Mouse (Mus musculus): ENCODE data around the gene Lcn4.

Gene Lcn4

DNA sequence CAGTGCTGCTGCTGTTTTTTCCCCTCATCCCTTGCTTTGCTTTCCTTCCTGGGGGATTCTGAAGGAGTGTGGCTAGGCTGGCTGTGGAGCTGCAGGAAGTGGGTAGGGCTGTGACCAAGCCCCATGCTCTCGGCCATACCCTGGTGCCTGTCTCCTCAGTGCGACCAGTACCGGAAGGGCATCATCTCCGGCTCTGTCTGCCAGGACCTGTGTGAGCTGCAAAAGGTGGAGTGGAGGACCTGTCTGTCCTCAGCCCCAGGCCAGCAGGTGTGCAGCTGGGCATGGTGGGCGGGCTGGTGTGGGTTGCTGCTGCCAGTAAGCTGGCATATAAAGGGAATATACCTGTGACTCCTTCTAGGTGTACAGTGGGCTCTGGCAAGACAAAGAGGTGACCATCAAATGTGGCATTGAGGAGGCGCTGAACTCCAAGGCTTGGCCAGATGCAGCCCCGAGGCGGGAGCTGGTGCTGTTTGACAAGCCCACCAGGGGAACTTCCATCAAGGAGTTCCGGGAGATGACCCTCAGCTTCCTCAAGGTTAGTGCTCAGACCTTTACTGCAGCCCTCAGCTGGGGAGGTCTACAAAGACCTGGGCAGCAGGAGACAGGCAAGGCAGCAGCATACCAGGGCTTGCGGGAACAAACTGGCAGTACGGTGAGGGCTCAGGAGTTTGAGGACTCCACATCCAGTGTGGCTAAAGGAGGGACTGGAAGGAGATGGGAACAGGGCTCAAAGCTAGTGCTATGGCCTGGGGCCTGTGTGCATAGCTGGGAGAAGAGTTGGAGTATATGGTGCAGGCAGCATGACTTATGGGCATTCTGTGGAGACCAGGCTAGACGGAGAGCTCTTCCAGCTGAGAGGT, 36.2 kb downstream of the Lcn4 start:
- peak; percentile 17 for DNase-seq

DNA sequence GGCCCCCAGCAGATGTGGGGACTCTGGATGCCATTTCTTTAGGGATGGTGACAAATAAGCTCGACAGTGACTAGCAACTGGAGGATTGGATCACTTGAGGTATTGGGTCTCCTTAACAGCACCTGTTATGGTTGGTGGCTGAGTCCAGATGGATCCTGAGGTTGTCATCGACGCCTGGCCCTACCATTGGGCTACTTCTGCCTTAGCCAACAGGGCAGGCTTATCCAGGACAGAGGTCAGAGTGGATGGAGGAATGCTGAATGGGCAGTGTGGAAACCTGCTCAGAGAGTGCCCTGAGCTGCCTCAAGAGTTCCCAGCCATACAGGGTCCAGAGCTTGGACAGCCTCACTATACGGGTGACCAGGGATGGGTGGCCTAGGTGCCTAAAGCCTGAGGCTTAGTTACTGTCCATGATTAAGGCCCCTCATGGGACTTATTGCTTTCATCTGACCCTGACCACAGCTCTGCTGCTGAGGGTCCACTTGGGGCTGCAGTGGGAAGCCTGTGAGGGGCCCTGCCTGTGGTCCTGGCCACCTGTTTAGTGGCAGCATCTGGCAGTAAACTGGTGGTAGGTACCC, 37.0 kb downstream of the Lcn4 start:
- no peak for DNase-seq

DNA sequence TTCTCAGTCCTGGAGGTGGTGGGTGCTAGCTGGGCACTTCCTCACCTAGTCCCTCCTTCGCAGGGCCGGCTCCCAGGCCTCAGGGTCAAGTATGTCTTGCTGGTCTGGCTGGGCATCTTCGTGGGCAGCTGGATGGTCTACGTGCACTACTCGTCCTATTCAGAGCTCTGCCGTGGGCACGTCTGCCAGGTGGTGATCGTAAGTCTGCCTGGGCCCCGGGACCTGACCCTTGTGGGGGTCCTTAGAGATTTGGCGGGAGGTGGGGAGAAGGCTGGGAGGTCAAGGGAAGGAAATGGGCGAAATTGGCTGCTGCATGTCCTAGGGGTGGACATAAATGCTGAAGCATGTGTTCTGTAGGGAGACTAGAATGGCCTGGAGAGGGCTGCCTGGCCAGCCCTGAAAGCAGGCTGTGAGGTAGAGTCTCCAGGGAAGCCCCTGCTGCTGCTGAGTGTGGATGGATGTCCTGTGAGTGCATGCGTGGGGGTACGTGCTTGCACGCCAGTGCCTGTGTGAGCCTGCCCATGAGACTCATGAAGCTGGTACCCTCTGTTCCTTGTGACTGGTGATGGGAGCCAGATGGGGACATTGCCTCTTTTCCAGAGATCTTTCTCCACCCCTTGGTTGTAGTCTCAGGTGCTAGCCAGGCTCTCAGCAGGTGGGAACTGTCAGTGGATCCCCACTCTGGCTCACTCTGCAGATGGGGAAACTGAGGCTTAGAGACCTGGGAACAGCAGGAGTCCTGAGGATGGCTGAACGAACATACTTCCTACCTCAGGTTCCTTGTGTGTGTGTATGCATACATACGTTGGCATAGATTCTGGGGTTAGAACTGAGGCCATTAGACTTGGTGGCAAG, 38.3 kb downstream of the Lcn4 start:
- DNase-seq: no peak

DNA sequence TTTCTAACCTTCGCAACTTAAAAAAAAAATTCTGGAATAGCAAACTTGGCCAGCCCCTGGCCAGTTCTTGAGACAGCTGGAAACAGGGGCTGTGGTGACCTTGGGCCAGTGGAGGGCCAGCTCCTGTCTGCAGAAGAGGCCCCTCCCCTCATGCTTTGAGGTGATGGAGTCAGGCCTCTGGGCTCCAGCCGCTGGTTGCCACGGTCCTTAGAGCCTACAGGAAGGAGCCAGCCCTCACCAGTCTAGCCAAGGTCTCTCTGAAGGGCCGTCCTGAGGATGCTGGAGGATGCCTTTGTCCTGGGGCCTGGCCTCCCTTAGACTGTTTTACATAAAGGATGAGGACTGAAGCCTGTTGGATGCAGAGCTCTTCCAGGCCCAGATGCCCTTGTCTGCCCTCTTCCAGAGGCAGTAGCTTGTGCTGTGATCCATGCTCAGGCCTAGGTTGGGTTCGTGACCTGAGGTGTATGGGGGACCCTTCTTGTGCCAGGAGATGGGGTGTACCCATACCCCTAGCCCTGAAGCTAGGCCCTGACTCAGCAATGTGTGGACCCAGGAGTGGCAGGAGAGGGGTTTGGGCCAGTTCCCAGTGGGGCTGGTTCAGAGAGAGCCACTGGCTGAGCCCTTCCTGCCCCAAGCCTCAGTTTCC, 42.2 kb downstream of the Lcn4 start:
- peak; percentile 59 for DNase-seq

DNA sequence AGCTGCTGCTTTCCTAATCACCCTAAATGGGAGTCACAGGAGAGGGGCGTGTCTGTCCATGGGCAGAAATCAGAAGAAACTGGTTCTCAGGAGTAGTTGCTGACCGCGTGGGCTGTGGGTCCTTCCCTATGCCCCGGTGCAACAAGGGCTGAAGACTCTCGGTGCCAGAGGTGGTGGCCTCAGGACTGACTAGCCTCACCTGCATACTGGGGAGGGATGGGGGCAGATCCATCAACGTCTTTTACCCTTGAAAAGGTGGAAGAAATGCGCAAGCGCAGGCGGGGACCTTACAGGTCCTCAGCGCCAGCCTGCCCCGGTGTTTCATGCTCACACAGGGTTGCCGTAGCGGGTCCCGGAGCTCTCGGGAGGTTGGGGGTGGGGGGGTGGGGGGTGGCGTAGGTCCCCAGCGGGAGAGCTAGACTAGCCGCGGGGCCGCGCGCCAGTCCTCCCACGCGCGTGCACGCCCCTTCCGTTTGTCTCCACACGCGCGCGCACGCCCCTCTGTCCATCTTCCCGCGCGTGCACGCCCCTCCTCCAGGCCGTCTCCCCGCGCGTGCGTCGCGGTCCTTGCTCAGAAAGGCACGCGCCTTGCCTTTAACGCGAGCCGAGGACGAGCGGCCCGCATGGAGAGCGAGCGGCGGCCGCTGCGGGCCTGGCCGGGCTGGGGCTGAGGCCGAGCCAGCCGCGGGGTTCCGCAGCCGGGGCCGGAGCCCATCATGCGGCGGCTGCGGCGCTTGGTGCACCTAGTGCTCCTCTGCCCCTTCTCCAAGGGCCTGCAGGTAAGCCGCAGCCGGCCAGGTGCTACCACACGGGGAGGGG, 43.0 kb downstream of the Lcn4 start, which contains the start of gene Fam69b:
Gene Fam69b, plus strand, starts transcription at position 537 of the 819 bp plus-strand sequence.
- peak; percentile 96 for DNase-seq

DNA sequence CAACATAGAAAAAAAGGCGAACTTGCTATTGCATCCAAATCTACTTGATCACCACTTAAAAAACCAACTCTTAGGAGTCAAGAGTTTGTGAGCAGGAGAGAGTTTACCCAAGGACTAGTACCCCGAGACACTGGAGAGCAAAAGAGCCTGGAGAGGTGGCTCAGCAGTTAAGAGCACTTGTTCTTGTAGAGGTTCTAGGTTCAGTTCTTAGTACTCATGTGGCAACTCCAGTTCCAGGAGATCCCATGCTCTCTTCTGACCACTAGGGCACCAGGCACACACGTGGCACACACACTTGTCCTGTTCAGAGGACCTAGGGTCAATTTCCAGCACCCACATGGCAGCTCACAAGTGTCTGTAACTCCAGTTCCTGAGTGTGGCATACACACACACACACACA, 45.0 kb downstream of the Lcn4 start:
- no peak for DNase-seq

DNA sequence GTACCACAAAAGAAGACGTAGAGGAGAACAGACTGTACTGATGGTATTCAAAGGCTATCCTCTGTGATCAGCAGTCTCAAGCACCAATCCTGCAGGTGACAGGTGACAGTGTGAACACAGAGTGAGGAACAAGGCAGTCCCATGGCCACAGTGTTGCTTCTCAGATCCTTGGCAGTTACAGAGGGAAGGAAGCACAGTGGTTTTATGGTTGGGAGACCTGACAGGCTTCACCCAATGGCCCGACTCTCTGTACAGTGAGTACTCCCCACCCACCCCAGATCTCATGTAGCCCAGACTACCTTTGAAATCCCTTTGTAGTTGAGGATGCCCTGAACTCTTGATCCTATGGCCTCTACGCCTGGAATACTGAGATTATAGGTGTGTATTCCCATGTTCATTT, 45.7 kb downstream of the Lcn4 start:
- no peak for DNase-seq

DNA sequence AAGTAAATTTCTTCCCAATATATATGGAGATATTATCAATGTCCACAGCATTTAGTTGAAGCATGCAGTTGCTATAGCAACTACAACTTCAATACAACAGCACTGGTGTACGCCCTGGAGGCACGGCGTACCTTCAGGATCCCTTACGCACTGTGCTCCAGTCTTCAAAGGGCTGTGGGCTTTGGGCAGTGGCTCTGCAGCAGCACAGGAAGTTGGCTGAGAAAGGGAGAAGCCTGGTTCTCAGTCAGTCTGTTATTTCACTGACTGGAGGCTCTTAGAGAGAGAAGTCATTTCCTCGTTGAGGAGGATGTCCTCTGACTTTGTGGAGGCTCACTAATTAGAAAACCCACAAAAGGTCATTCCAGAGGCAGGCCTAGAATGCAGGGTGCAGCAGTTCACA, 48.1 kb downstream of the Lcn4 start:
- no peak for DNase-seq

DNA sequence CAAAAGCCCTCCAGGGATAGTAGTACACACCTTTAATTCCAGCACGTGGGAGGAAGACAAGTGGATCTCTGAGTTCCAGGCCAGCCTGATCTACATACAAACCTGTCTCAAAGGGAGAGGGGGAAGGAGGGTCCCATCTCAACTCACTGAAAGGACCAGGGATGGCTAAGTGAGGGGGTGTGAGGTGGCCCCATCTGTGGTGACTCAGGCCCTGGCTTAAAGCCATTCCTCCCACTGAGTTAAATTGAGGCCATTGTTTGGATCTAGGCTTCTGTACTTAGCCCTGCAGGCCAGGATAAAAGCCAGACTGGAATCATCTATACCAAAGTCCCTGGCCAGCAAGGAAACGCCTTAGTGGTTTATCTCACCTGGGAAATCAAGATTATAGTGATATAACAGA, 49.8 kb downstream of the Lcn4 start:
- DNase-seq: no peak

DNA sequence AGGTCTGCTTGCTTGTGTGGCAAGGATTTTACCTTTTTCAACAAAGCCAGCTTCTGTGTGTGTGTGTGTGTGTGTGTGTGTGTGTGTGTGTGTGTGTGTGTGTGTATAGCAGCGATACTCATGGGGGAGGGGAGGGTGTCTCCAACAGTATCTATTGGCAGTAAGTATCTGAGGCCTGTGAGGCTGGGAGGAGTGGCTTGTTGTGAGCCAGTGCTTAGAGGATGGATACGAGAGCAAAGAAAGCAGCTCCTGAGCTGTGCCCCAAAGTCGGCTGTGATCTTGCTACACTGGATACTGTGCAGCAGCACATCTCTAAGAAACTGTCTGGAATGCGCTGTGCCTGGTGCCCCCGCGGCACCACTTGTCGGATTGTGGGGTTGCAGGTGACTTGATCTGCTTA, 53.2 kb downstream of the Lcn4 start:
- DNase-seq: no peak

Measured in embryo, embryonic 11 days (tissue).